Mouse (Mus musculus): ENCODE measurements at regions not wholly inside any gene's neighbourhood (a gene's known extent, or its start where the extent isn't known, plus 50 kb on each side); places are given as distances from the start of the nearest gene placed in this dataset.

DNA sequence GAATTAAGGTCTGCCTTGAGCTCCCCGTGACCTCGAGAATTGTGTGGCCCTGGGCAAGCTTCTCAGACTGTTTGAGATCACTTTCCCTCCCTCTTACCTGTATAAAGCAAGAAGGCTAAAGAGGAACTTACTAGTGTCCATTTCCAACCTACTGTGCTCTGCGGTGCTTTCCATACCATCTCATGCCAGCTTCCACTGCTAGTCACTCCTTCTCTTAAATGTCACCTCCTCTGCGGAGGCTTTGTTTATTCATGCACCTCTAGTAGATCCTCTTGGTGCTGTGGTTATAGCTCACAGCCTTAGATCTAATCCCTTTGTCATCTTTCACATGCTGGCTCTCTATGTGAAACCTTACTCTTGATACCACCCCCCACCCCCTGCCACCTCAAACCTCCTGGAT is 2310.3 kb upstream of the Lrrc6 start:
- no peaks in the 10 kb centered on the region for H3K4me1 ChIP-seq (ENCODE audit: control insufficient read depth, insufficient read depth, low read length)
- H3K27ac ChIP-seq (ENCODE audit: insufficient read depth, low read length), result no peak overlapping the region
- no peak overlapping the region for H3K4me3 ChIP-seq (ENCODE audit: insufficient read depth, low read length)
- TF ChIP-seq CTCF (IDR thresholded peaks at IDR 0.05; ENCODE audit: borderline replicate concordance, insufficient read depth, low read length) (no peak), POLR2A (IDR thresholded peaks at IDR 0.05; ENCODE audit: low read depth, low read length) (no peak)

DNA sequence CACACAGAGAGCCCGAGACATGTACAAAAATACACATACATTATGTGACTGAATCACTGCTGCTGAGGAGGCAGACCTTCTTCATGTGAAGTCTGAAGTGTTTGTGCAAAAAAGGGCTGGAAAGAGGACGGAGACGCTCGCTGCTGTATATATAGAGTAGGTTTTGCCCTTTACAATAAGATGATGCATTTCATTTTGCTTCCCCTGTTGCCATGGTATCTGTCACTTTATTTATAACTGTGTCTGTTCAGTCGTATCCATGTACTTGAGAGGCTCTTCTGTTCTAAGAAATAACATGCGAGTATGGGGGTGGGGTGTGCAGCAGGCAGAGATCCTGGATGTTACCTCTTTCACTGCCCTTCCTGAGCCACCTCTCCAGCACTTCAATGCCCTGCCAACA is 2309.9 kb upstream of the Lrrc6 start:
- no peak overlapping the region for H3K27ac ChIP-seq (ENCODE audit: insufficient read depth, low read length)
- no peak overlapping the region for H3K4me3 ChIP-seq (ENCODE audit: insufficient read depth, low read length)
- H3K4me1 ChIP-seq (ENCODE audit: control insufficient read depth, insufficient read depth, low read length), result no peaks in the 10 kb centered on the region
- TF ChIP-seq CTCF (IDR thresholded peaks at IDR 0.05; ENCODE audit: borderline replicate concordance, insufficient read depth, low read length) (no peak), POLR2A (IDR thresholded peaks at IDR 0.05; ENCODE audit: low read depth, low read length) (no peak)

DNA sequence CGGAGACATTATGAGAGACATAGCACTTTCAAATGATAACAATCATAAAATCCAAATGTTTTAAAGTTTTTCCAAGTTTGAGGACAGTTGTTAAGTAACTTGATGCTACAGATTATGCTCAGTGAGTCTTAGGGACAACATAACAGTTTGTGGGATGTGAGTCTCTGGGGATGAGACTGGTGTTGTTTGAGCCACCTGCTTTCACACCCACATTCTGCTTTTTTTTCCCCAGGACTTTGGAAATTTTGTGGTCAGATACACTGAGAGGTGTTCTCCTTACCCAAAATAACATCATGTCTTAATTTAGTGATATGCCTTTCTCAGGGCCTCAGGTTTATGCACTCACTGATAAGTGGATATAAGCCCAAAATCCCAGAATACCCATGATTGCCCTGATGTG is 2307.5 kb upstream of the Lrrc6 start:
- Histone ChIP-seq H3K4me3 (ENCODE audit: insufficient read depth, low read length) (no peak overlapping the region), H3K4me1 (ENCODE audit: control insufficient read depth, insufficient read depth, low read length) (no peaks in the 10 kb centered on the region), H3K27ac (ENCODE audit: insufficient read depth, low read length) (no peak overlapping the region)
- no peak for TF ChIP-seq POLR2A (IDR thresholded peaks at IDR 0.05; ENCODE audit: low read depth, low read length)
- no peak for TF ChIP-seq CTCF (IDR thresholded peaks at IDR 0.05; ENCODE audit: borderline replicate concordance, insufficient read depth, low read length)

DNA sequence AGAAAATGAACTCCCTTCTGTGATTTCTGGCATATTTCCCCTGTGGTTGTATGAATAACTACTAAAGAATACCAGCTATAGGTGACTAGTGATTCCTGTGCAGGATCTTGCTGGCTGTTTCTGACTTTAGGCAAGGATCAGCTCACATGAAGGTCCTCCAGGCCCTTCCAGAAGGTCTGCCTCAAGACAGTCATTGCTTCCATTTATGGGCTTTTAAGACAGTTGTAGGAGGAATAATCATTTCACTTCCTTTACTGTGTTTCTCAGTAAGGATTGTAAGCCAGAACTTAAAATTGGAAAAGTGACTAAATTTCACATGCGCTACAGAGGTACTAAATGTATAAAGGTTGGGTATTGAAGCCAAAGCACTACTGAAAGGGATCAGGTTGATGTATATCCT is 2303.5 kb upstream of the Lrrc6 start:
- H3K27ac ChIP-seq (ENCODE audit: insufficient read depth, low read length), result no peak overlapping the region
- no peaks in the 10 kb centered on the region for H3K4me1 ChIP-seq (ENCODE audit: control insufficient read depth, insufficient read depth, low read length)
- H3K4me3 ChIP-seq (ENCODE audit: insufficient read depth, low read length), result no peak overlapping the region
- TF ChIP-seq POLR2A (IDR thresholded peaks at IDR 0.05; ENCODE audit: low read depth, low read length) (no peak), CTCF (IDR thresholded peaks at IDR 0.05; ENCODE audit: borderline replicate concordance, insufficient read depth, low read length) (no peak)

DNA sequence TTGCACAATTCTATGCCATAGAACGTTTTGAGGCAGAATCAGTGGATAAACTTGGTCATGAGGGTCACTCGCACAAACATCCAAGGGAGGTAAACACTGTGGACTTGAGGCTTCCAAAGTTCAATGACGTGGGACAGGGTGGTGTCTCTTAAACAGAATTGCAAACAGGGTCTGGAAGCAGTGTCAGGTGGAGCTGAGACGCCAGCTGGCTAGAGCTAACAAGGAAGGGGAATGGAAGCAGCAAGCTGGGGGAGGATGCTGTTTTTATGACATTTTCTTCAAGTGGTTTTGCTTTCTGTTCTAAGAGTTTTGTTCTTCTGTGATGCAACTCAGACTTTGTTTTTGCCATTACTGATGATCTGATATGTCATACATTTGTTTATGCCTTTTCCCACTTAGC is 2301.1 kb upstream of the Lrrc6 start:
- Histone ChIP-seq H3K4me3 (ENCODE audit: insufficient read depth, low read length) (no peak overlapping the region), H3K27ac (ENCODE audit: insufficient read depth, low read length) (no peak overlapping the region), H3K4me1 (ENCODE audit: control insufficient read depth, insufficient read depth, low read length) (no peaks in the 10 kb centered on the region)
- TF ChIP-seq POLR2A (IDR thresholded peaks at IDR 0.05; ENCODE audit: low read depth, low read length), result no peak
- TF ChIP-seq CTCF (IDR thresholded peaks at IDR 0.05; ENCODE audit: borderline replicate concordance, insufficient read depth, low read length), result no peak

DNA sequence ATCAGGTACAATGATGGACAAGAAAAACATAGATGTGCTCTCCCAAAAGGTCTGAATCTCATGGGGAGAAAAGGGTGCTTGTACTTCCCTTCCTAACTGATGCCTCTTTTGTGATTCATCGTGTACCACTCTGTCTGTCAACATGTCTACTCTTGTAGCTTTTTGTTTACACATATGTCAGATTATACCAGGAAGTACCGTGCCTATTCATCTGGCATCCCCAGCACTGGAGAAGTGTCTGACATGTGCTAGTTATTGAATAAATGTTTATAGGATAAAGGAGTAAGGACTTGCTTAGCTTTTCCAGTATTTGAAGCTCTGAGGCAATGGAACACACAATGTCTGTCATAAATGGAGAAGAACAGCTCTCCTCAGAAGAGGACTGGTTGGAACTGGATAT is 2296.7 kb upstream of the Lrrc6 start:
- no peak overlapping the region for H3K27ac ChIP-seq (ENCODE audit: insufficient read depth, low read length)
- H3K4me1 ChIP-seq (ENCODE audit: control insufficient read depth, insufficient read depth, low read length), result no peaks in the 10 kb centered on the region
- H3K4me3 ChIP-seq (ENCODE audit: insufficient read depth, low read length), result no peak overlapping the region
- TF ChIP-seq CTCF (IDR thresholded peaks at IDR 0.05; ENCODE audit: borderline replicate concordance, insufficient read depth, low read length) (no peak), POLR2A (IDR thresholded peaks at IDR 0.05; ENCODE audit: low read depth, low read length) (no peak)

DNA sequence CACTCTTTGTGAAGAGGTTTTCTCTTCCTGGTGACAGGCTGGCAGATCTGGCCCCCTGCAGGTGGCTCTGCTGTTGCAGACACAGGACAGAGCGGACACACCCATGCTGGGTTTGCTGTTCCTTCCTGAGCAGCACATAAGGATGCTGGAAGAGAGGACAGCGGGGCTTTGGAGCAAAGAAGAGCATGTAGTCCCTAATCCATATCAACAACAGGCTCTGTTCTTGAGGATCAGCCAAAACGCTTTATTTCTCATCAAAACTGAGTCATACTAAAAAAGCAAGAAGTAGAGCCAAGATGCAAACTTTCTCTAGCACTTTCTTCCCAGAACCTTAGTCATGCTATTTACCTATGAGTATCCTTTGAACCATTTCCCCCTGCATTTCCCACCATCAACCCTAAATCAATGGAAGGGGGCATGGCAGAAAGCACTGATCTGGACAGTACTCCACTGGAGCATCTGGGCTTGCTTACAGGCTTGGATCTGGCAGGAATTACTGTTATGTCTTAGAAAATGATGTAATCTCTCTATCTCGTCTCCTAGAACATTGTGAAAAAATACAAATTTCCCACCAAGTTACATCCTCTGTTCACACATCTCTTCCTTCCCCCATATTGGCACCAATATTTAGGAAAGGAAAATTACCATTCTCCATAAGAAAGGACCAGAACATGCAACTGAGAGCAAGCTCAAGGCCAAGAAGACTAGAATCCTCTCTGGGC is 2294.7 kb upstream of the Lrrc6 start:
- no peak for TF ChIP-seq CTCF (IDR thresholded peaks at IDR 0.05; ENCODE audit: borderline replicate concordance, insufficient read depth, low read length)
- TF ChIP-seq POLR2A (IDR thresholded peaks at IDR 0.05; ENCODE audit: low read depth, low read length), result no peak
- Histone ChIP-seq H3K27ac (ENCODE audit: insufficient read depth, low read length) (no peak overlapping the region), H3K4me1 (ENCODE audit: control insufficient read depth, insufficient read depth, low read length) (no peaks in the 10 kb centered on the region), H3K4me3 (ENCODE audit: insufficient read depth, low read length) (no peak overlapping the region)

DNA sequence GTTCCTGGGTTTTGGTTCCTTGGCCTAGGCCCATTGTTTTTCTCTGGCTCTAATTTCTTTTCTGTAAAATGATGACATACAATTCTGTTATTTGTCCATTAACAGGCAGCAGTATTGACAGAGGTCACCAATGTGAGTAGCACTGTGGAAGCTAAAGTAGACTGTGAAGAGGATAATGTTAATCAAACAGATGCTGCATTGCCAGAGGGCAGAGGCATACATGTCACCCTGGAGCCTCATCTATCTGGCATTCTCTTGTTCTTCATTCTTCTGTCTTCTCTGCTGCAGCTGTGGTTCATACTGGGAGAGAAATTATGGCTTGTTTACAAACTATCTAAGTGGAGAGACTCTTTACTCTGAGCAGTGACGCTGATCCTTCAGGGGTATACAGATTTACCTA is 2259.2 kb upstream of the Lrrc6 start:
- H3K4me1 ChIP-seq (ENCODE audit: control insufficient read depth, insufficient read depth, low read length), result no peaks in the 10 kb centered on the region
- TF ChIP-seq POLR2A (IDR thresholded peaks at IDR 0.05; ENCODE audit: low read depth, low read length) (no peak), CTCF (IDR thresholded peaks at IDR 0.05; ENCODE audit: borderline replicate concordance, insufficient read depth, low read length) (no peak)
- H3K27ac ChIP-seq (ENCODE audit: insufficient read depth, low read length), result no peak overlapping the region
- H3K4me3 ChIP-seq (ENCODE audit: insufficient read depth, low read length), result no peak overlapping the region

DNA sequence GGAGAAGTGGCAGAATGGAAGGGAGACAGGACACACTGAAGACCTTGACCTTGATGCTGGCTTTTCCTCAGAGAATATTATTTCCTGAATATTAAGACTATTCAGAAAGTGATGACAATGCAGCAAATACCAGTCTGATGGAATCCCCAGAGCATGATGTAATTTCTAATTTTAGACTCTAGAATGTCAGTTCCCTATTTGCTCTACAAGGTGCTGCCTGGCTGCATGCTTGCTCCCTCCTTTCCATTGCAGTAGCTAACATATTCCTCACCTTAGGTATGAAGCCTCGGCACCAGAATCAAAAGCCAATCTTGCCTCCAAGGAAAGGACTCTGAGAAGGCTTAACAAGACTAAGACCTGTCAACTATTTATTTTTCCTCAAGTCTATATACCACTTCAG is 2254.5 kb upstream of the Lrrc6 start:
- Histone ChIP-seq H3K4me1 (ENCODE audit: control insufficient read depth, insufficient read depth, low read length) (no peaks in the 10 kb centered on the region), H3K27ac (ENCODE audit: insufficient read depth, low read length) (no peak overlapping the region), H3K4me3 (ENCODE audit: insufficient read depth, low read length) (no peak overlapping the region)
- TF ChIP-seq POLR2A (IDR thresholded peaks at IDR 0.05; ENCODE audit: low read depth, low read length) (no peak), CTCF (IDR thresholded peaks at IDR 0.05; ENCODE audit: borderline replicate concordance, insufficient read depth, low read length) (no peak)

DNA sequence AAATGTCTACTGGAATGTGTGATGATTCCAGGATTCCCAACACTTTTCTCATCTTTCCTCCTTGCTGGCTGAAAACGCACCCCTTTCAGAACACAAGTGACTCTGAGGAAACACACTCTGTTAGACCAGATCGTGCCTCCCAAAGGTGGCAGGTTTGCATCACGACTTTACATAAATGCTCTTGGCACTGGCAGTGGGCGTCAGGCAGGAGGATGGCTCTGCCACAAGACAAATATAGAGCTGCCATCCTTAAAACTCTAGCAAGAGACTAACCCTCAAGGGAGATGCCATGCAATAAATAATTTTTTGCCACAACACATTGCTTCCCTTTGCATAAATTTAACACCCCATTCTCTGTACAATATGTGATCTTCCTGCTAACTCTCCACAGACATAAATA is 2254.1 kb upstream of the Lrrc6 start:
- no peak overlapping the region for H3K4me3 ChIP-seq (ENCODE audit: insufficient read depth, low read length)
- H3K27ac ChIP-seq (ENCODE audit: insufficient read depth, low read length), result no peak overlapping the region
- TF ChIP-seq POLR2A (IDR thresholded peaks at IDR 0.05; ENCODE audit: low read depth, low read length), result no peak
- no peak for TF ChIP-seq CTCF (IDR thresholded peaks at IDR 0.05; ENCODE audit: borderline replicate concordance, insufficient read depth, low read length)
- no peaks in the 10 kb centered on the region for H3K4me1 ChIP-seq (ENCODE audit: control insufficient read depth, insufficient read depth, low read length)

Measured in embryonic fibroblast, embryonic 13.5 days (primary cell).